ENCODE assay signal across 15 mouse cellular contexts in the genomic region with DNA sequence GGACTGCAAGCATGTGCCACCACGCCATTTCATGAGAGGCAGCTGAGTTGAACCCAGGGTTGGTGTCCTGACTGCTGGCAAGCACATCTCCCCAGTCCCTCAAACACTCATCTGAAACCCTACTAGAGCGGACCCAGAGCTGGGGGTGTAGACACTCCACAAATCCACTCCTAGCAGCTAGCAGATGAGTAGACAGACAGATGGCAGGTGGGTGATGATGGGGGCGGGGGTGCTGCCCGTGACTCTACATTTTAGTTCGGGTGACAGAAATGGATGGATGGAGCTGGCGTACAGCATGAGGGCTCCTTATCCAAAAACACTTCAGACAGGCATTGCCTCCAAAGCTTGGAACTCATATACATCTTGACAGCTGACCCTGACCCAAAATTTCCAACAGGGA. TPM values are rescaled to one million over a fixed set of nuclear protein-coding genes. Genes with fewer than 3 reads are reported as not detected.
A peak's percentile ranks its signal among the peaks of the same experiment; 100 is the strongest.
DNase-seq lines count a peak whose midpoint lies in the region; ATAC-seq lines count a peak whose summit lies in the region.
"Had no signal": no experiment of that assay in that cellular context is flagged by ENCODE, and none has a peak within 500 bp of the region (broad histone marks: within the 10 kb centered on the region; RNA-seq: fewer than 3 reads in every experiment).

No protein-coding gene starts in this region.

- intact Hi-C loops in left cerebral cortex, postnatal 4 days (cut with DNase I): no loop called here
- intact Hi-C loops in left cerebral cortex, postnatal 25 days (cut with DNase I): loop anchor here (1.0 kb wide), 1 partner anchor 85 kb away; no protein-coding TSS in a partner anchor

- no peak for ATAC-seq in inflammation-experienced regulatory T-cells, adult 6 months
- ATAC-seq: intestine, embryonic 15.5 days; midbrain, embryonic 13.5 days had no signal

- peak; percentile 42 for DNase-seq in left cerebral cortex, adult 11 months (ENCODE audit: low spot score)
- no peak for DNase-seq in left cerebral cortex, postnatal 4 days
- peak; percentile 30 to 41 for DNase-seq in layer of hippocampus, postnatal 10 days (ENCODE audit: low spot score in 2 of 2)
- DNase-seq in left cerebral cortex, postnatal 25 days (ENCODE audit: low spot score in 2 of 2): peak; percentile 72 to 96
- DNase-seq in lung, postnatal 36 days: no peak
- DNase-seq in cerebellum, postnatal 25 days: no peak
- no peak for DNase-seq in kidney, postnatal 36 days
- DNase-seq: cerebellum, postnatal 36 days; heart, adult 2 months; lung, adult 2 months had no signal

RNA-seq across cellular contexts. Expression of a gene that starts 26.9 kb away (rescaled TPM):
- 1 to 10 TPM; 1.0 to 1.5 TPM for total RNA-seq in left cerebral cortex, postnatal 4 days (2021)
- 1 to 10 TPM; 1.2 to 1.4 TPM for total RNA-seq in layer of hippocampus, postnatal 10 days (2021)
- under 1 TPM; 0.21 to 0.32 TPM for total RNA-seq in left cerebral cortex, postnatal 25 days (2021)
- polyA plus RNA-seq in inflammation-experienced regulatory T-cells, adult 6 months (2017; shearing (Covaris generic)): not detected

RNA-seq across cellular contexts. Expression of a gene that starts 51.3 kb away (rescaled TPM):
- not detected for total RNA-seq in left cerebral cortex, postnatal 4 days (2021)
- not detected for total RNA-seq in layer of hippocampus, postnatal 10 days (2021)
- total RNA-seq in left cerebral cortex, postnatal 25 days (2021): not detected
- 10 to 100 TPM in 1 of 3 experiments, 1 to 10 TPM in 2; 5.3 to 31.6 (median 6.0) TPM for polyA plus RNA-seq in inflammation-experienced regulatory T-cells, adult 6 months (2017; shearing (Covaris generic))
- polyA plus RNA-seq: embryonic facial prominence, embryonic 11.5 days; intestine, embryonic 15.5 days; macrophage; midbrain, embryonic 13.5 days had no signal

Comparison
In these comparisons a context has a peak if more than half of its experiments do, and no peak if none do; other contexts are left out.
1. DNase-seq: peak in left cerebral cortex, adult 11 months (single experiment), layer of hippocampus, postnatal 10 days (2 of 2) and left cerebral cortex, postnatal 25 days (2 of 2); none in left cerebral cortex, postnatal 4 days (single experiment), lung, postnatal 36 days (single experiment), cerebellum, postnatal 25 days (0 of 2) and kidney, postnatal 36 days (0 of 2).